Mouse (Mus musculus) adrenal gland, adult (tissue): ENCODE results near the gene Hs6st2.

ENCODE experiments used
- DNase-seq, 2 experiments: peaks; one replicate each; pipeline ENCODE4 v3.0.0; 2022 to 2023; ENCODE audit warnings: low spot score in 1 of 2; ENCODE audit not compliant: inconsistent age in 2 of 2

Hs6st2 gene

GRCm38 (mm10) chrX:51372477-51373239 lies 309.0 kb downstream of the Hs6st2 start:
- DNase-seq = peak; percentile 8 to 36

- no peak for DNase-seq
Measured at GRCm38 (mm10) chrX:51349682-51350081, 332.0 kb downstream of the Hs6st2 start.

GRCm38 (mm10) chrX:51343595-51343994 lies 338.1 kb downstream of the Hs6st2 start:
- DNase-seq = no peak
